Mouse (Mus musculus) forebrain, embryonic 13.5 days (tissue): ENCODE data around the gene Tm9sf2. TPM values are rescaled to one million over a fixed set of nuclear protein-coding genes. Genes with fewer than 3 reads are reported as not detected.

ENCODE experiments used
- ATAC-seq: fragments of 200-750 bp; cut with Nextera tagmentation; 2 replicates; pipeline ENCODE4 v1.8.0; 2017
- H3K27ac ChIP-seq: fragments of 300-500 bp; sonication (generic); 2 replicates; pipeline ENCODE4 v1.5.1; 2015; ENCODE audit warnings: inconsistent platforms, mild to moderate bottlenecking, moderate library complexity
- H3K27me3 ChIP-seq: fragments of 300-500 bp; sonication (generic); 2 replicates; pipeline ENCODE4 v1.6.1; 2015; ENCODE audit warnings: mild to moderate bottlenecking, inconsistent platforms
- H3K36me3 ChIP-seq: fragments of 300-500 bp; sonication (generic); 2 replicates; pipeline ENCODE4 v1.6.1; 2015; ENCODE audit warnings: mild to moderate bottlenecking, inconsistent platforms; ENCODE audit not compliant: poor library complexity, severe bottlenecking
- H3K4me1 ChIP-seq: fragments of 300-500 bp; sonication (generic); 2 replicates; pipeline ENCODE4 v1.6.1; 2015; ENCODE audit warnings: inconsistent platforms
- H3K4me2 ChIP-seq: fragments of 300-500 bp; sonication (generic); 2 replicates; pipeline ENCODE4 v1.6.1; 2015; ENCODE audit warnings: inconsistent platforms, mild to moderate bottlenecking, moderate library complexity
- H3K4me3 ChIP-seq: fragments of 300-500 bp; sonication (generic); 2 replicates; pipeline ENCODE4 v1.5.1; 2015; ENCODE audit warnings: mild to moderate bottlenecking, inconsistent platforms
- H3K9ac ChIP-seq: fragments of 300-500 bp; sonication (generic); 2 replicates; pipeline ENCODE4 v1.6.1; 2015; ENCODE audit warnings: mild to moderate bottlenecking, inconsistent platforms
- H3K9me3 ChIP-seq: fragments of 300-500 bp; sonication (generic); replicated peaks from 2 replicates; pipeline ENCODE4 v1.6.1; 2016; ENCODE audit warnings: inconsistent platforms
- WGBS: fragments of 180-500 bp; shearing (Covaris S2); methylation state at CpG from one replicate; pipeline ENCODE4 v1.1.7; 2015; 5-methylcytosine and 5-hydroxymethylcytosine counted together
- polyA plus RNA-seq: library from polyadenylated mRNA; unstranded; fragments of >200 nt; fragmentation: Nextera tagmentation; extraction: Ambion mirVana; gene quantifications from 2 replicates; pipeline ENCODE4 v1.2.1, GENCODE M21; 2015

Gene Tm9sf2
- polyA plus RNA-seq, 1 experiment from 2014 or later = 103 TPM

DNA sequence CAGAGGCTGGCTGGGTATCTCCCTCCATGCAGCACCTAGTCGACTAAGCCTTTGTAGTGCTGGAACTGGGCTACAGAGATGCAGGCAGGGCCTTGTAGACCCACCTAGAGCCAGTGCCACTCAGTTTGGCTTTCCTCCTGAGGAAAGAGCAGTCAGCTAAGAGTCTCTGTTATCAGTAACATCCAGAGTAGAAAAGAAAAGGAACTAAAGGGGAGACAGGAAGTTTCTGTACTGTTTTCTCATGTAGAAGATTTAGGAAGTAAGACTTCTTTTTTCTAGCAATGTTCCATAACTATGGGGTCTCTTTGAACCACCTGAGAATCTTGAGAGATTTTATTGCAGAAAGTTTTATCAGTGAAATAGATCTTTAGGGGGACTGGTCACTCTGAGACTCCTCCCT is 38.5 kb downstream of the Tm9sf2 start:
- Histone ChIP-seq H3K9ac (no peak overlapping the region), H3K27ac (no peak overlapping the region), H3K36me3 (peaks cover 80% of the 10 kb centered on the region), H3K27me3 (no peaks in the 10 kb centered on the region), H3K4me1 (peaks cover 2% of the 10 kb centered on the region; the same call in 1 of the 2 replicates), H3K4me2 (no peak overlapping the region), H3K9me3 (no peaks in the 10 kb centered on the region), H3K4me3 (no peak overlapping the region)
- no peak for ATAC-seq
- WGBS = 80% methylated on average over 1 of the region's 1 CpGs

DNA sequence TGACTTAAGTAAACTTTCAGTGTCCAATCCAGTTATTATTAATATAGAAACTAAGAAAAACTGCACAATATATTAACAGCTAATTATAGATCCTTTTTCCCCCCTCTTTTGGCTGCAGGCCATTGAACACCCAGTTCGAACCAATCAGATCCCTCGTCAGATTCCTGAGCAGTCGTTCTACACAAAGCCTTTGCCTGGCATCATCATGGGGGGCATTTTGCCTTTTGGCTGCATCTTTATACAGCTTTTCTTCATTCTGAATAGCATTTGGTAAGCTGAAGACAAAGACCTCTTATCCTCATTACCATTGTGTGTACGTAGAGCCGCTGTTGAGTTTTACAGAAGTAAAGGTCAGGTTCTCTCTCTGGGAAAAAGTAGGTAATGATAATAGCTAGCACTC is 43.8 kb downstream of the Tm9sf2 start:
- H3K27me3 ChIP-seq = no peaks in the 10 kb centered on the region
- H3K36me3 ChIP-seq = peaks cover 72% of the 10 kb centered on the region
- no peak overlapping the region for H3K4me2 ChIP-seq
- H3K4me1 ChIP-seq = peaks cover 11% of the 10 kb centered on the region; the same call in 1 of the 2 replicates
- H3K9ac ChIP-seq = no peak overlapping the region
- no peak overlapping the region for H3K27ac ChIP-seq
- no peak overlapping the region for H3K4me3 ChIP-seq
- WGBS = 14% methylated on average over 5 of the region's 5 CpGs
- ATAC-seq = peak; percentile 10; the same call in 1 of the 2 replicates
- H3K9me3 ChIP-seq = no peaks in the 10 kb centered on the region

DNA sequence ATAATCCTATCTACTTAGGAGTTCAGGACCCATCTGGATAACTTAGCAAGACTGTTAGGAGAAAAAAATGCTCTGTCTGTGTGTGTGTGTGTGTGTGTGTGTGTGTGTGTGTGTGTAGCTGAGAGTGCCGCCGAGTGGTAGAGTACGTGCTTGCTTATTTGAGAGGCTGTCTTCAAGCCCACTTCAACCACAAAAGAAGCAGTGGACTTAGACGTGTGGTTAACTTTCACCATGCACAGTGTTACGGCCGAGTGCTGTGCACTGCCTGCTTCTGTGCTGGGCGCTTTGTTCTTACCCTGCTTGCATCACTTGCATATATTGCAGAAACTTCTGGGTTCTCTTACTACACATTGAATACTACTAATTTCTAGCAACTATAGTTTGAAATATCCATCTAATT is 50.9 kb downstream of the Tm9sf2 start:
- H3K27ac ChIP-seq = no peak overlapping the region
- H3K27me3 ChIP-seq = no peaks in the 10 kb centered on the region
- H3K4me2 ChIP-seq = no peak overlapping the region
- H3K9ac ChIP-seq = no peak overlapping the region
- H3K4me3 ChIP-seq = no peak overlapping the region
- H3K9me3 ChIP-seq = no peaks in the 10 kb centered on the region
- ATAC-seq = no peak
- peaks cover 73% of the 10 kb centered on the region for H3K36me3 ChIP-seq
- WGBS = 83% methylated on average over 7 of the region's 7 CpGs
- H3K4me1 ChIP-seq = no peaks in the 10 kb centered on the region

DNA sequence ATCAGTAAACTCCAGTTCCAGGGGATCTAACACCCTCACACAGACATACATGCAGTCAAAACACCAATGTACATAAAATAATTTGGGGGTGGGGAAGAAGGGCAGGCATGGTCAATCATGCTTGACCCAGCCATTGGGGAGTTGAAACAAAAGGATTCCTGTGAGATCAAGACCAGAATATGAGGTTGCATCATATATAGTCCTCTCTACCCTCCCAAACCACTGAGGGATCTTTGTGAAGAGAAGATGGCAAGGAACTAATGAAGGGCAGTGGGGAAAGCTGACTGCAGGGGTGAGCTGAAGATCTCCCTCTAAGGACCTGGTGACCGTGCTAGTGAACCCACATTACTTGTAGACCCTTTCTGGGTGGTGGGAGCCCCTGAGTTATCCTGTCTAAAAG is 54.1 kb downstream of the Tm9sf2 start:
- no peaks in the 10 kb centered on the region for H3K27me3 ChIP-seq
- H3K4me3 ChIP-seq = no peak overlapping the region
- H3K4me1 ChIP-seq = no peaks in the 10 kb centered on the region
- H3K9me3 ChIP-seq = no peaks in the 10 kb centered on the region
- WGBS = 91% methylated on average over 1 of the region's 1 CpGs
- ATAC-seq = no peak
- H3K36me3 ChIP-seq = peaks cover 60% of the 10 kb centered on the region
- H3K9ac ChIP-seq = no peak overlapping the region
- H3K27ac ChIP-seq = no peak overlapping the region
- H3K4me2 ChIP-seq = no peak overlapping the region

DNA sequence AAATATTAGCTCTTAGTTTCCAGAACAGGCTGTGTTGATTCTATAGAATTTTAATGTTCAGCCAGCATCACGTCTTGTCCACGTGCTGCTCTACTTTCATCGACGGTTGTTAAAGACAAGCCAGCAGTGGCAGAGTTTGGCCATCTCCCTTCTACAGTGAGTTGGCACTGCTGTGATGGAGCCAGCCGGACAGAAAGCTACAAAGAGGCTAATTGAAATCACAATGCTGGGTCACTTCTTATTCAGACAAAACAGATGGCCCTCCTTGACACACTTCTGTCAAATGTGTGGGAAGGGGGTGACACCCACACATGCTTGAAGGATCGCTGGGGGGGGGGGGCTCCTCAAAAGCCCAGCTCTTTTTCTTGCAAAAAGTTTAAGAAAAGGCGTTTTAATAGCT is 62.1 kb downstream of the Tm9sf2 start:
- 0 out of 2 replicates have a peak, but pooled peaks have one; percentile 12 for ATAC-seq
- WGBS = 59% methylated on average over 7 of the region's 7 CpGs
- Histone ChIP-seq H3K4me3 (no peak overlapping the region), H3K27ac (no peak overlapping the region), H3K4me2 (no peak overlapping the region), H3K4me1 (peaks cover 7% of the 10 kb centered on the region), H3K9me3 (no peaks in the 10 kb centered on the region), H3K36me3 (peaks cover 9% of the 10 kb centered on the region; the same call in 1 of the 2 replicates), H3K9ac (no peak overlapping the region), H3K27me3 (no peaks in the 10 kb centered on the region)

DNA sequence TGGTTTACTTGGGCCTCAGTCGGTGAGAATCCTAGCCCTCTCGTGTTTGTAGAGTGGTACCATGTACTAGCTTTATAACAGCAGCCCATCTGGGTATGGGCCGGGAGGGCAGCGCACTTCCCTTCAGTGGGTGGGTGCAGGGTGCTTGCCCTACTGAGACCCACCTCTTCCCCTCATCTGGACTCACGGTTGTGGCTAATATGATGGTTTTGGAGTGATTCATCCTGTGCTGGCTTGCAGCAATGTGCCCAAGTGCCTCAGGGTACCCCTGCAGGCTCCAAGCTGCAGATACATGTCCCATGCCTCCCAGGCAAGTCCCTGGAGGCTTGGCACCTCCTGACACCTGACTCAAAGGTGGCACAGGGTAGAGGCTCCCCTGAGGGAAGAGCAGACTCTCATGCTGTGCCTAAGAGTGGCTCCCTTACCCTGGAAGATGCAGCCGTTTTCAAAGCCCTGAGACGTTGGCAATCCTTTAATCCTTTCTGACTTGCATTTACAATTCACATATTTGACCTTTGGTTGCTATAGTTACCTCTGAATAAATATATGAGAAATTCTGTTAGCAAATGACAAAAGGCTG is 63.5 kb downstream of the Tm9sf2 start:
- no peak overlapping the region for H3K4me2 ChIP-seq
- WGBS = 66% methylated on average over 7 of the region's 7 CpGs
- H3K27ac ChIP-seq = no peak overlapping the region

DNA sequence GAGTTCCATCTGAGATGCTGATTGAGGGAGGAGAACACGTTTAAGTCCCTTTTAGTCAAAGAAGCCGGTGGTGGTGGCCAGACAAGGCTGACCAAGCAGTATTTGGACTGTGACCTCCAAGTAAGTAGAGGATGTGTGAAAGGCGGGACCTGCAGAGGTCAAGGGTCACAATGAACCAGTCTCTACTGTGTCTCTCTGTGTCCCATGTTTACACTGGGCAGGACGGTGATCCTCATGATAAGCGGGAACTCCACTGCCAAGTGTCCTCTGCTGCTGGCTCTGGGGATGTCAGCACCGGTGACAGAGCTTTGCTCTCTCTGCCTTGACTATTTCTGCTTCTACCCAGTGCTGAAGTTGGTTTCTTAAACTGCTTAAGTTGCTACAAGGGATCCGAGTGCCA is 64.2 kb downstream of the Tm9sf2 start:
- Histone ChIP-seq H3K4me1 (peaks cover 7% of the 10 kb centered on the region), H3K27ac (no peak overlapping the region), H3K9me3 (no peaks in the 10 kb centered on the region), H3K36me3 (no peaks in the 10 kb centered on the region), H3K4me3 (no peak overlapping the region), H3K27me3 (no peaks in the 10 kb centered on the region), H3K4me2 (no peak overlapping the region), H3K9ac (no peak overlapping the region)
- no peak for ATAC-seq
- WGBS = 90% methylated on average over 7 of the region's 7 CpGs

More for the DNA sequence above, 63.5 kb downstream of the Tm9sf2 start:
- ATAC-seq = peak; percentile 31
- Histone ChIP-seq H3K9ac (no peak overlapping the region), H3K4me1 (peaks cover 7% of the 10 kb centered on the region), H3K9me3 (no peaks in the 10 kb centered on the region), H3K27me3 (no peaks in the 10 kb centered on the region), H3K4me3 (no peak overlapping the region), H3K36me3 (no peaks in the 10 kb centered on the region)

DNA sequence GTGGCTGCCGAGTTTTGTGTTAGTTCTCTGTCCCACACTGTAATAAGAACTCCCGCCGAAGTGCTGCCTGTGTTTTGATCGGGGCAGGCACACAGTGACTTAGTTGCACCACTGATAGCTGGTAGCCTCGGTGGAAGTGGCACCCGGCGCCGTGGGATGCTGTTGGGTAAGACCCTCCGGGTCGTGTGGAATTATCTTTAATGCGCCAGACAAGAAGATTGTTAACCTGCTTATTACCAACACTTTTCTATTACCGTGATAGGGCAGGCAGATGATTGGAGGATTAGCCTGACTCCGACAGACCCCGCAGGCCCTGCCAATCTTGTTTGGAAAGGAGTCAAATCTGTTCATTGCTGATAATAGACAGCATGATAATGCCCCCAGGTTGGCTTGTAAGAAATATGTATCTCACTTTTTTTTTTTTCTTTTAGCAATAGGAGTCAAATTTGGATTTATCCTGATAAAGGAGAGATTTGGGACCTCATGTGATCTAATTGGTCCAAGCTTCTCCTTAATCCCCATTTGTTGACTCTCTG is 69.5 kb downstream of the Tm9sf2 start:
- Histone ChIP-seq H3K36me3 (no peaks in the 10 kb centered on the region), H3K27ac (no peak overlapping the region), H3K4me2 (no peak overlapping the region), H3K27me3 (no peaks in the 10 kb centered on the region), H3K4me3 (no peak overlapping the region), H3K9ac (no peak overlapping the region), H3K9me3 (no peaks in the 10 kb centered on the region), H3K4me1 (peaks cover 4% of the 10 kb centered on the region; the same call in 1 of the 2 replicates)
- WGBS = 82% methylated on average over 14 of the region's 14 CpGs
- no peak for ATAC-seq

DNA sequence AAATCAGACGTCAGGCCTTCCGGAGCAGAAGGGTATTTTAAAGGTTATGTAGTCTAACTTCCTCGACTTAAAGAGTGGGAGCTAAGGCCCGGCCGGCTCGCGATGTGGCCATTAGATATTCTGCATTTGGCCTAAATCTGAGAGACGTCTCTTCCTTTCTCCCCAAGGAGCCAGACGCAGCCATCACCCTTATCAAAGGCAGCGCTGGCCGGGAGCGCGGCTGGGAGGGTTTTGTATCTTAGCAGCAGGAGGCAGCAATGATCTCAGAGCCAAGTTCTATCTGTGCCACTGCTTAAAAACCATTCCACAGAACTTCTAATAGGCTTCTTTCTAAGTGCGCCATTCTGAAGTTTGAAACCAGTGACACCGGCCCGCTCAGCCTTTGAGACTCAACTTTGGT is 72.4 kb downstream of the Tm9sf2 start:
- 41% methylated on average over 16 of the region's 16 CpGs for WGBS
- no peak for ATAC-seq
- Histone ChIP-seq H3K4me3 (no peak overlapping the region), H3K27me3 (peaks cover 2% of the 10 kb centered on the region; the same call in 1 of the 2 replicates), H3K9ac (no peak overlapping the region), H3K36me3 (no peaks in the 10 kb centered on the region), H3K9me3 (no peaks in the 10 kb centered on the region), H3K4me2 (no peak overlapping the region), H3K27ac (no peak overlapping the region), H3K4me1 (peaks cover 9% of the 10 kb centered on the region; the same call in 1 of the 2 replicates)

DNA sequence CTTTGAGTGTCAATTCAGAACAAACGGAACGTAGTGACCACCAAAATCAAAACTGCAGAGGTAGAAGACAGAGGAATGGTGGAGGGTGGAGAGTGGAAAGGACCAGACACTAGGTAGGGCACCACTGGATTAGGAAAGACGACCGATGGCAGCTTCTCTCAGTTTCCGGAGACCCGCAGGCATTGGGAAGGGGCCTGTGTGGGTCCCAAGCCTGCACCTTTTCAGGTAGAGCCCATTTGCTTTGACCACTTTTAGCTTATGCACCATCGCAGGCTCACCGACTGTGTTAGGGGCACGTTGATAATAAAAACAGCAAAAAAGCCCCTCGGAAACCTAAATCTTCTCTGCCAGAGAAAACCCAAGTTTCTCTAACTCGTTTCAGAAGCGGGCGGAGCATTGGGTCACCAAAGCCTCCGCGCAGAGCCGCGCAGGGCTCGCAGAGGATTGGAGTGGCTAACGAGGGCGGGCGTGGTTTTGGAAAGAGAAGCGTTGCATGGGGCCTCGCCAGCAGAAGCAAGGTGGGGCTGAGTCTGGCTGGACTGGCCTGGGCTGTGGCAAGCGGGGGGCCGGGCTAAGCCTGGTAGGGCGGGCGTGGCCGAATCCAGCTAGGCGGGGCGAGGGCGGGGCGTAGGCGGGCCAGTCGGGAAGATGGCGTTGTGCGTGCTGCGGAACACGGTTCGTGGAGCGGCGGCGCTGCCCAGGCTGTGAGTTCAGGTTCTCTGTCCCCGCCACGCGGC is 74.4 kb downstream of the Tm9sf2 start, which contains the start of gene Clybl:
Clybl (plus strand) TSS at position 627 of the 737 bp plus-strand sequence.
- 3% methylated on average over 41 of the region's 45 CpGs for whole genome bisulfite sequencing
- no peaks in the 10 kb centered on the region for H3K9me3 ChIP-seq
- H3K27me3 ChIP-seq = peaks cover 2% of the 10 kb centered on the region; the same call in 1 of the 2 replicates
- H3K36me3 ChIP-seq = no peaks in the 10 kb centered on the region
- peak; percentile 99 for ATAC-seq
- peak within 1 kb of the TSS; percentile 56 for H3K9ac ChIP-seq
- H3K4me2 ChIP-seq = peak within 1 kb of the TSS; percentile 66
- H3K4me1 ChIP-seq = peaks cover 9% of the 10 kb centered on the region; the same call in 1 of the 2 replicates
- peak within 1 kb of the TSS; percentile 64 for H3K4me3 ChIP-seq
- no peak within 1 kb of the TSS for H3K27ac ChIP-seq

DNA sequence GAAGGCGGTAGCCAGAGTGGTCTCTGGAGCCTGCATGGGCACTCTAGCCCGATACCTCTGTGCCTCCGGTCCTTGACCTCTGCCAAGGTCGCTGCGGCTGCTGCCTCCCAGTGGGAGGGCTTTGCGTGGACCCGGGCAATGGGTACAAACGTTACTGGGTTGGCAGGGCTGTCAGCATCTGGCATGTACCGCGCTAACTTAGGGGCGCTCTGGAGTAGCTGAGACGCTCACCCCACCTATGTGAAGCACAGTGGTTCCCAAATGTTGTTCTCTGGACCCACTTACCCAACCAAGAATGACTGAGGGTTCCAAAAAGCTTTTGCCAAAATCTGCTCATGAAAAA is 74.9 kb downstream of the Tm9sf2 start:
- ATAC-seq = no peak
- 1% methylated on average over 12 of the region's 12 CpGs for WGBS

DNA sequence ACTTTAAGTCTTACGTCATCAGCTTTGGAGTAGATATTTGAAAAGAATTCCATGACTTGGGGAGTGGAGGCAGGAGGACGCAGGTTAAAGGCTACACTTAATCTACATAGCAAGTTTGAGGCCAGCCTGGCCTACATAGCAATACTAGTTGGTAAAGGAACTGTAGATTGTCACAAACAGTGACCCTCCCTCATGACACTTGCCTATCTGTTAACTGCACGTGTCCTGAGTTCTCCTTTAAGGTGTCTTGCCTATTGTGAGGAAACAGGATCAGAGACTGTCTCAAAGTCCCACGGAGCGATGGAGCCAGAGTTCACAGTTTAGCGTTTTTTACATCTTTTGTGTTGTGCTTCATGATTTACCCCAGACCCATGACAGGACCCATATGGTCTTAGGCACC is 75.4 kb downstream of the Tm9sf2 start:
- no peaks in the 10 kb centered on the region for H3K36me3 ChIP-seq
- peak overlapping the region; percentile 66; the same call in 1 of the 2 replicates for H3K4me2 ChIP-seq
- peaks cover 2% of the 10 kb centered on the region; the same call in 1 of the 2 replicates for H3K27me3 ChIP-seq
- H3K27ac ChIP-seq = no peak overlapping the region
- 79% methylated on average over 6 of the region's 6 CpGs for WGBS
- H3K9ac ChIP-seq = no peak overlapping the region
- no peaks in the 10 kb centered on the region for H3K9me3 ChIP-seq
- H3K4me1 ChIP-seq = peaks cover 9% of the 10 kb centered on the region; the same call in 1 of the 2 replicates
- no peak for ATAC-seq
- H3K4me3 ChIP-seq = peak overlapping the region; percentile 64

More for the DNA sequence above, 74.9 kb downstream of the Tm9sf2 start:
- peaks cover 9% of the 10 kb centered on the region; the same call in 1 of the 2 replicates for H3K4me1 ChIP-seq
- no peaks in the 10 kb centered on the region for H3K9me3 ChIP-seq
- H3K27me3 ChIP-seq = peaks cover 2% of the 10 kb centered on the region; the same call in 1 of the 2 replicates
- H3K36me3 ChIP-seq = no peaks in the 10 kb centered on the region
- H3K27ac ChIP-seq = no peak overlapping the region
- H3K4me2 ChIP-seq = peak overlapping the region; percentile 66
- H3K9ac ChIP-seq = peak overlapping the region; percentile 56
- H3K4me3 ChIP-seq = peak overlapping the region; percentile 64
